Mouse (Mus musculus) urinary bladder, postnatal 10 days (tissue): ENCODE measurements around the gene Gm35549.

ENCODE experiments used
- DNase-seq: peaks from one replicate; pipeline ENCODE4 v3.0.0; 2022; ENCODE audit warnings: low spot score

Gene Gm35549

DNA sequence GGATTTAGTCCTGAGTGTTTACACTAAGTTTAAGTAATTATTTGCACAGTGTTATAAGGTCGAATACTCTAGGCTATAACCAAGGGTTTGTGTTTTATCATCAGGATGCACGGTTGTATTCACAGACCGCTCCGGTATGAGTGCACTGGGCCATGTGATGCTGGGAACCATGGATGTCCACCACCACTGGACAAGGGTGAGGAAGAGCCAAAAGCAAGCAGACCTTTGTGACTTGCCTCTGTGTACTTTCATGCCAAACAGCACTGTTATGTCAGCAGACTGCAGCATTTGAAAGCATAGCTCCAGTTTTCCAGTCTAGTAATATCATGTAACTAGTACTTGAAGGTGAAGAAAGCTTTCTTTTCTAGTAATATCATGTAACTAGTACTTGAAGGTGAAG lies 17.1 kb downstream of the Gm35549 start:
- DNase-seq, result no peak

DNA sequence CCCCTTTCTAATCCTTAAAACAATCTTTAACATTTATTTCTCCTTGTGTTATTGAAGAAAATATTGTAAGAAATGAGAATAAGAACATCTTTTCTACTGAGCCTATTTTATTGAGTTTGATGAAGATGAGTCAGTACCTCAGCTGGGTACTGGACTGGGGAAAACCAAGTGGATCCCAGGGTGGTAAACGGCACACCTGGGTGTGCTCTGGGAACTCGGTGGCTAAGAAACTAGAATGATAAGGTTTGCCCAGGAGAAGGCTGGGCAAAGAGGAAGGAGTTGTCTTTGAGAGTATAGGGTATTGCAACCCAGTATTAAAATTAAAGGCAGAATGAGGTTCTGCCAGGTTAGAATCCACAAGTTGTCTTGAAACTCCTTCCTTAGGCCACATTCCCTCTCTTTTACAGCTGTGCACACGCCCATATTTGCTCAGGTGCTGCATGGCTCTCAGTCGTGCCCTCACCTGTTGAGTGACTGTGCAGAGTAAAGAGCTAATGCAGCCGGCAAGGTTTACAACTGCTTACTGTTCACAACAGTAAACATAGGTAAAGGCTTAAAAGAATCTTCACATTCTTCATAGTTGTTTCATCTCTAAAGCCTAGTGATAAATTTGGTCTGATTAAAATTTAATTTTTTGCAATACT lies 20.3 kb downstream of the Gm35549 start:
- DNase-seq, result no peak

DNA sequence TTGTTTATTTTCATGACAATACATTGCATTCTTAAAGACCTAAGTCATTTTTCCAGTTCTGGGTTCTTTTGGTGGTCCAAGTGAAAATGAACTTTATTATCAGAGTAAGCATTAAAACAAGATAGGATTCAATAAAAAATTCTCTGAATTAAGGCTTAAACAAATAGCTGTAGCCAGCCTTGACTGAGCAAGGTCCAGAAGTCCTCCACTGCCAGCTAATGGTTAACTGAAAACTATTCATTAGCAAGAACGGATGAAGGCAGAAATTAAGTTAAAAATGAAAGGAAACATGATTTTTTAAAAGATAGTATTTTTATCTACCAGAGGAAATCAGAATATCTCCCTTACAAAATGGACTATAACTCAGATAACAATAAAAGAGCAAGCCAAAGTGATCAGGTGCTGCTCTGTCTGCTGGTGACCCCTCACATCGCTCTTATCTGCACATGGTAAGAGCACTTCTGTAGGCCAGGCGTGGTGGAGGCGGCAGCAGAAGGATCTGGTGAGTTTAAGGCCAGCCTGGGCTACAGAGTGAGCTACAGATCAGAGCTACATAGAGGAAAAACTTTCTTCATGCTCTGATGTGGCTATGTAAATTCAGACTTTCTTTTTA lies 28.5 kb downstream of the Gm35549 start:
- no peak for DNase-seq

DNA sequence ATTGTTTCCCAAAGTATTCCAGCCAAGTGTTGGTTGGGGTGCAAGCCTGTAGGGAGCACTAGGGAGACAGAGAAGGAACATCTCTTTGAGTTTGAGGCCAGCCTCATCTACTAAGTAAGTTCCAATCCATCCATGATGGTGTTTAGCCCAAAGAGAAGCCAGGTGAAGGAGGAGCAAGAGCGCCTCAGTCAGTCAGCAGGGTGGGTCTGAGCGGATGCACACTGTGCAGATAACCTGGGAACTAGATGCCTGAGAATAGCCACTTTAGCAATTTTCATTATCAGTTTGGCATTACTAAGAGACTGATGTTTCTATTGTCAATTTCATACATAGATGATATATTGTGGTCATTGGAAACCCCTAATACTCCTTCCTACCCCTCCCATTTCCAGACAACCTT lies 29.1 kb downstream of the Gm35549 start:
- no peak for DNase-seq

DNA sequence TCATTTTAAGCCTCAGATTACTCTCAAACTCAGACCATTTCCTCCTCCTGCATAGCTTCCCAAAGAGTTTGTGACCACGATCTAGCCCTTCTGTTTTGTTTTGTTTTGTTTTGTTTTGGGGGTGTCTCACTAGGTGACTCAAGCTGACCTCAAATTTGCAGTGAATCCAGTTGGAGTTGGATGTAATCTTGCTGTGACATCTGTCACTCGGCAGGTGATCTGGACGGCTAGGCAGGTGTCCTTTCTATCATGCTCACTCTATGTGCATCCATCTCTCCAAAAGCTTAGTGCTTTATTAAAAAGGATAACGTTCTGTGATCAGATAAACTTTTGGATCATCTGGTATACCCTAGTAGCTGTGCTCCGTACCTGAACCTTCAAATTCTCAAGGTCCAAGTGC lies 31.4 kb downstream of the Gm35549 start:
- DNase-seq, result no peak

DNA sequence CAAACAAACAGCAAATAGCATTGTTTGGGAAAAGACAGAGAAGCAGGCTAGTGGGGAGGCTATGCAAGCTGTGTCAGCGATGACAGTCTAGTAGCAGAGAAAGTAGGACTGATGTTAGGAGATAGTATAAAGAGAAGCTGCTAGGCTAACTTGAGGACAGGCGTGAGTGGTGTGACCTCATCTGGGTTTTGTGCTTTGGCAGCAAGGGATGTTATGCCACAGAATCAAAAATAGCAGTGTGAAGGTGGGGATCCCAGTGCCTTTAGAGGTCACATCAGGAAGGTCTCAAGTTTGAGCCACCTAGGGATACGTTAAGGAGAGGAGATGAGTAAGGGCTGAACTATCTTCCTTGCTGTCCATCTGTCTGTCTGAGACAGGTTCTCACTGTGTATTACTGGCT lies 33.6 kb downstream of the Gm35549 start:
- DNase-seq, result no peak

DNA sequence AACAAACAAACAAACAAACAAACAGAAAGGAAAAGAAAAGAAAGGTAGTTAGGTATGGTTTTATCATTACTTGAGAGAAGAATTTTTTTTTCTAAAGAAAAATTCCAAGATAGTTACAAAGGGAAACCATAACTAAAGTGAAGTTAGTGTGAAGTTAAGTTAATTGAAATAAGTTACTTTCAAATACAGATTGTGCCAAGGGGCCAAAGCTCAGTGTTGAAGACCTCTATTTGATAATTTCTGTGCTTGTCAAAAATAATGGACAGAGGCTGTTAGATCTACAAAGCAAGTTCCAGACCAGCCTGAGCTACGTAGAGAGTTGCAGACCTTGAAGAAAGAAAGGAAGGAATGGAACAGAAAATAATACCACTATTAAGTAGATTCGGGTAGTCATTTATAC lies 36.6 kb downstream of the Gm35549 start:
- DNase-seq, result no peak

DNA sequence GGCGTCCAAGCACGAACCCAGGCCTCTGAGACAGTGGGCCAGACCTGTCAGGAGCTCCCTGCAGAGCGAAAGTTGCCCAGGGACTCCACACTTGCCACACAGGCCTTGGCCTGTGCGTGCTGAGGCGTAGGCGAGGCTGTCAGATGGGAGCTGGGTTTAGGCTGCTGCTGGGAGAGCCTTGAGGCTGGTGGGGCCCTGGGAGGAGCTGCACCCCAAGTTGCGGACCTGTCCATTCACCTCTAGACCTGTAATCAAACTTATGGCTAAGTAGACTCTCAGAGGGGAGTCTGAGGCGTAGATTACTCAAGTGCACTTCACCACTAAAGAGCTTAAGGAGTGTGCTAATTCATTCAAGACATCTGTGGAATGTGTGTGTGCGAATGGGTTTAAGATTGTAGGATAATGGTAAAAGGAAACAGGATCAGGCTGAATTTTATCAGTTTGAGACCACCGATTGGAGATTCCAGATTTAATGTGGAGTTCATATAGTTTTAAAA lies 37.9 kb downstream of the Gm35549 start:
- DNase-seq, result no peak

DNA sequence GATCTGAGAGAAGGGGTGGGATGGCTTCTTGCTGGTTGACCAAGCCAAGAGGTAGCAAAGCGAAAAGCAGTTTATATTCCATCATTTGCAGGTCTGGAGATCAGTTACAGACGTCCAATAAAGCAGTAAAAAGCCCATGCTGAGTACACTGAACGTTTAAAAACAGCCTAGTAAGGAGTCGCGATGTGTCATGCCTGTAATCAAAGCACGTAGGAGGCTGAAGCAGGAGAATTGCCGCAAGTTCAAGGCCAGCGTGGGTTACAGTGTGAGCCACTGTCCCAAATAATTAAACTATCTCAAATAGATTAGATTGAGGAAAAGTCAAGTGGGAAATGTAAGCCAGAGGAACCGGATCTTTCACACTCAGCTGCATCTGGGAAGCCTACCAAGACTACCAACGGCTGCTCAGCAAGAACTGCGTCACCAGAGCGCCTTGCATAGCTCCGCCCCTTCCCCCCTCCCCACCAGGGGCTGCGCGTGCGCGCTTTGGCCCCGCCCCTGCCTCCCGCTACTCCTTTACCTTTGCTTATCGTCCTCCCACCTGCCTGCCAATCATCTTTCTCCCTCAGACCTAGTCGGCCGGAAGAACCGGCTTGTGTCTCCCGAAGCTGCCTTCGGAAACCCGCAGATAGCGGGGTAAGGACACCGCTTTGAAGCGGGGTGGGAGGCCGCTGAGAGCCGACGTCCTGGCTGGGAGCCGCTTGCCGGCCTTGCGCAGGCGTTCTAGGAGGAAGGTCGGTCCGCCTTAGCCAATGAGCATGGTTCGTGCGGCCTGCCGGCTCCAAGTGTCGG lies 38.6 kb downstream of the Gm35549 start, which contains the start of gene Tcaim:
Gene Tcaim, plus strand, starts transcription at position 487 of the 792 bp plus-strand sequence.
- DNase-seq, result peak; percentile 66

DNA sequence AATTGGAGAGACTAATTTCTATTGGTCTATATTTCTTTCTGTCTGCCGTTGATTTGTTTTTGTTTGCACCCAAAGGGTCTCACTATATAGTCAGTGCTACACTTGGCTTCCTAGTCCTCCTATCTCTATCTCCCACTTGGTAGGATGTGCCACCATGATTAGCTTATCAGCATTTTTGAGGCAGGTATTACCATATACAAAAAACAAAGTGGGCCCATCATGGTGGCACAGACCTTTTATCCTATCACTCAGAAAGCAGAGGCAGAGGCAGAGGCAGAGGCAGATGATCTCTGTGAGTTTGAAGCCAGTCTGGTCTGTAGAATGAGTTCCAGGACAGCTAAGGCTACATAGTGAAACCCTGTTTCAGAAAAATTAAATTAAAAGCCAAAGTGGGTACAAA lies 57.3 kb downstream of the Gm35549 start:
- DNase-seq, result no peak

DNA sequence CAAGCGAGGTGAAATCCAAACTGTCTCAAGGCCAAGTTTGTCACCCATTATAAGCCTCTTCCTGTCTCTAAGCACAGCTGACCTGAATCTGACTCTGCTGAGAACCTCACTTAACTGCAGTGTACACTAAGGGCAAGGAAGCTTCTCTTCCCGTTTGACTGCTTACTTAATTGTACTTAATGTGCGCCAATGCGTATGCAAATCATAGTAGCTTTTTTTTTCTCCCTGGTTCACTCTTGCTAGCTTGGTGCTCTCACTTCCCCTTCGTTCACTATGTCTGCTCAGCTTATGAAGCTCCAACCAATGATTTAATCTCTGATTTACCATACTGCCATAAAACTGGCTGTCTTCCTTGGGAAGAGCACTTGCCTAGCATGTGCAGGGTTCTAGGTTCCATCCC lies 58.6 kb downstream of the Gm35549 start:
- DNase-seq, result no peak
